Mouse (Mus musculus): ENCODE data around the gene Abhd17a. TPM values are rescaled to one million over a fixed set of nuclear protein-coding genes. Genes with fewer than 3 reads are reported as not detected.

Abhd17a gene
- polyA plus RNA-seq, 1 experiment = 310 TPM

GRCm38 (mm10) chr10:80587305-80587657, 2.9 kb downstream of the Abhd17a start:
- Histone ChIP-seq H3K4me1 (replicated peaks; ENCODE audit: control insufficient read depth, insufficient read depth, low read length) (peaks cover 42% of the 10 kb centered on the region), H3K4me3 (ENCODE audit: control insufficient read depth, insufficient read depth, low read length) (no peak overlapping the region), H3K36me3 (ENCODE audit: control insufficient read depth, insufficient read depth, low read length) (no peaks in the 10 kb centered on the region), H3K27me3 (ENCODE audit: control insufficient read depth, insufficient read depth, low read length) (no peaks in the 10 kb centered on the region), H3K27ac (ENCODE audit: control insufficient read depth, insufficient read depth, low read length) (no peak overlapping the region)
- TF ChIP-seq POLR2A (IDR thresholded peaks at IDR 0.05; ENCODE audit: control insufficient read depth, extremely low read depth, insufficient read depth, low read length, poor library complexity) (no peak), CTCF (IDR thresholded peaks at IDR 0.05; ENCODE audit: borderline replicate concordance, control insufficient read depth, extremely low read depth, insufficient read depth, low read length, poor library complexity) (no peak)
- no peak for DNase-seq
- WGBS = 49% methylated on average over 4 of the region's 4 CpGs

GRCm38 (mm10) chr10:80586407-80587304, 3.5 kb downstream of the Abhd17a start:
- no peaks in the 10 kb centered on the region for H3K36me3 ChIP-seq (ENCODE audit: control insufficient read depth, insufficient read depth, low read length)
- H3K4me1 ChIP-seq (replicated peaks; ENCODE audit: control insufficient read depth, insufficient read depth, low read length) = peaks cover 42% of the 10 kb centered on the region
- H3K27me3 ChIP-seq (ENCODE audit: control insufficient read depth, insufficient read depth, low read length) = no peaks in the 10 kb centered on the region
- H3K27ac ChIP-seq (ENCODE audit: control insufficient read depth, insufficient read depth, low read length) = no peak overlapping the region
- 97% methylated on average over 48 of the region's 51 CpGs for WGBS
- no peak overlapping the region for H3K4me3 ChIP-seq (ENCODE audit: control insufficient read depth, insufficient read depth, low read length)
- no peak for TF ChIP-seq CTCF (IDR thresholded peaks at IDR 0.05; ENCODE audit: borderline replicate concordance, control insufficient read depth, extremely low read depth, insufficient read depth, low read length, poor library complexity)
- no peak for TF ChIP-seq POLR2A (IDR thresholded peaks at IDR 0.05; ENCODE audit: control insufficient read depth, extremely low read depth, insufficient read depth, low read length, poor library complexity)
- peak; percentile 3 for DNase-seq

- Histone ChIP-seq H3K4me1 (replicated peaks; ENCODE audit: control insufficient read depth, insufficient read depth, low read length) (peaks cover 41% of the 10 kb centered on the region), H3K27ac (ENCODE audit: control insufficient read depth, insufficient read depth, low read length) (no peak overlapping the region), H3K27me3 (ENCODE audit: control insufficient read depth, insufficient read depth, low read length) (no peaks in the 10 kb centered on the region), H3K4me3 (ENCODE audit: control insufficient read depth, insufficient read depth, low read length) (no peak overlapping the region), H3K36me3 (ENCODE audit: control insufficient read depth, insufficient read depth, low read length) (no peaks in the 10 kb centered on the region)
- DNase-seq = no peak
- TF ChIP-seq CTCF (IDR thresholded peaks at IDR 0.05; ENCODE audit: borderline replicate concordance, control insufficient read depth, extremely low read depth, insufficient read depth, low read length, poor library complexity) = no peak
- TF ChIP-seq POLR2A (IDR thresholded peaks at IDR 0.05; ENCODE audit: control insufficient read depth, extremely low read depth, insufficient read depth, low read length, poor library complexity) = no peak
- WGBS = 96% methylated on average over 8 of the region's 8 CpGs
Measured at GRCm38 (mm10) chr10:80585581-80585980, 4.6 kb downstream of the Abhd17a start.

DNA sequence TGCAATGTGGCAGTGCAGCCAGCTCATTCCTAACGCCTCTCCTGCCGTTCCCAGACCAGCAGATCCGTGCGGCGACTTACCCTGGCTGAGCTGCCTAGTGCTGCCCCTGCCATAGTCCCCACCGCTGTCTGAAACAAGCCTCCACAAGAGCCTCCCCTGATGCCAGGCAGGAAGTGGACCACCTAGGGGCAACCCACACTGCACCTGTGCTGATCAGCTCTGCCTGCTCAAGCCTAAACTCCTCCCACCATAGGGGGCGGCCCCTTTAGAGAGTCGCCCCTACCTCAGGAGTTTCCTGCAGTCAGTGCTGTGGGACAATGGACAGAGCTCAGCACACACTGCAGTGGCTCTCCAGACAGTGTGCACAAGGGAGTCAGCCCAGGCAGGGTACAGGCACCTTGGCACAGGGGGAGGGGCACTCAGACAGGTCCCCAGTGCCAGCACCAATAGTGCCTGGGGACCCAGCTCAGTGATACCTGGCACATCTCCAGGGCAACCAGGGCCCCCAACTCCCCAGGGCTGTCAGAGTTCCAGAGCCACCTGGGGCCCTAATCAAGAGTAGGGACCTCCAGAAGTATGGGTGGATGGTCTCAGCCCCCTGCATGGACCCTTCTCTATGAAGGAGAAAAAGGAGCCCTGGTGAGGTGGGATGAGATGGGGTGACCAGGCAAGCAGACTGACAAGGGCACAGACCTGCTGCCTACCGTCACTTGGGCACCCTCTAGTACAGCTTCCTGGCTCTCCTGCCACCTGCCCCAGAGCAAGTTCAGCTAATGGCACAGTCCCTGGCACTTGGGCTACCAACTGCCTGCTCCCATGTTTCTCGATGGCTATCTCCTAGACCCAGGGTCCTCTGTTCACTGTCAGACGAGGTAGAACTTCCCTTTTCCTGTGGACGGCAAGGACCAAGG, 5.2 kb downstream of the Abhd17a start:
- H3K4me1 ChIP-seq (replicated peaks; ENCODE audit: control insufficient read depth, insufficient read depth, low read length) = peaks cover 39% of the 10 kb centered on the region
- no peak overlapping the region for H3K27ac ChIP-seq (ENCODE audit: control insufficient read depth, insufficient read depth, low read length)
- peak; percentile 58 for DNase-seq
- H3K36me3 ChIP-seq (ENCODE audit: control insufficient read depth, insufficient read depth, low read length) = no peaks in the 10 kb centered on the region
- no peaks in the 10 kb centered on the region for H3K27me3 ChIP-seq (ENCODE audit: control insufficient read depth, insufficient read depth, low read length)
- TF ChIP-seq CTCF (IDR thresholded peaks at IDR 0.05; ENCODE audit: borderline replicate concordance, control insufficient read depth, extremely low read depth, insufficient read depth, low read length, poor library complexity) = no peak
- TF ChIP-seq POLR2A (IDR thresholded peaks at IDR 0.05; ENCODE audit: control insufficient read depth, extremely low read depth, insufficient read depth, low read length, poor library complexity) = no peak
- 55% methylated on average over 12 of the region's 12 CpGs for WGBS
- no peak overlapping the region for H3K4me3 ChIP-seq (ENCODE audit: control insufficient read depth, insufficient read depth, low read length)

DNA sequence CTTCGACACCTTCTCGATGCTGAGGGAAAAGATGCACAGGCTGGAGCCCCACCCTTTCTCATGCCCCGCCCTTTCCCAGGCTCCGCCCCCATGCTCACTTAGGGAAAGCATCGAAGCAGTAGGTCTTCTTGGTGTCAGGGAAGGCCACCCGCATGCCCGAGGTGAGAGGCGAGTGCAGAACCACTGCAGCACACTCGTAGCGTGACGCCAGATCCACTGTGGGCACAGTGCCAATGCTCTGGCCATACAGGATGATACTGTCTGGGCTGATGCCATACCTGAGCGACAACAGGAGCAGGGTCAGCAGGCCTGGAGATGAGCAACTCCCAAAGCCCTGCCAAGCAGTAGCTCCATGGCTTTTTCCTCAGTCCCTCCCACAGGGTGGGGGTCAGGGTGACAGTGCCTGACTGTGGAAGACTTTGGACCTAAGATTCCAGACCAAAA, 6.1 kb downstream of the Abhd17a start:
- Histone ChIP-seq H3K36me3 (ENCODE audit: control insufficient read depth, insufficient read depth, low read length) (no peaks in the 10 kb centered on the region), H3K4me3 (ENCODE audit: control insufficient read depth, insufficient read depth, low read length) (no peak overlapping the region)
- WGBS = 77% methylated on average over 12 of the region's 12 CpGs

DNA sequence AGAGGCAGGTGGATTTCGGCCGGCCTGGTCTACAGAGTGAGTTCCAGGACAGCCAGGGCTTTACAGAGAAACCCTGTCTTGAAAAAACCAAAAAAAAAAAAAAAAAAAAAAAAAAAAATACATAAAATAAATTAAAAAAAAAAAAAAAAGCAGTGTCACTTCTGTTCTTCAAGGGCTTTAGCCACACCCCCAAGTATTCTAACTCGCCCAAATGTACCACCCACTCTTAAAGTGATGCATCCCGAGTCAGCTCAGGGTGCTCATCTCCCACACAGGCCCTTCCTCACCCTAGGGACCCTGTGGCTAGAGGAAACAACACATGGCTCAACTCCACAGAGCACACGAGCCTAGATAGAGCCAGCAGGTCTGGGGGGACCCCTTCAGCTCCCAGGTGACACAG, 7.1 kb downstream of the Abhd17a start:
- H3K27me3 ChIP-seq (ENCODE audit: control insufficient read depth, insufficient read depth, low read length) = no peaks in the 10 kb centered on the region
- no peak overlapping the region for H3K4me3 ChIP-seq (ENCODE audit: control insufficient read depth, insufficient read depth, low read length)
- no peak overlapping the region for H3K27ac ChIP-seq (ENCODE audit: control insufficient read depth, insufficient read depth, low read length)
- DNase-seq = no peak
- peaks cover 32% of the 10 kb centered on the region for H3K4me1 ChIP-seq (replicated peaks; ENCODE audit: control insufficient read depth, insufficient read depth, low read length)
- no peaks in the 10 kb centered on the region for H3K36me3 ChIP-seq (ENCODE audit: control insufficient read depth, insufficient read depth, low read length)
- WGBS = 87% methylated on average over 5 of the region's 5 CpGs
- no peak for TF ChIP-seq POLR2A (IDR thresholded peaks at IDR 0.05; ENCODE audit: control insufficient read depth, extremely low read depth, insufficient read depth, low read length, poor library complexity)
- TF ChIP-seq CTCF (IDR thresholded peaks at IDR 0.05; ENCODE audit: borderline replicate concordance, control insufficient read depth, extremely low read depth, insufficient read depth, low read length, poor library complexity) = no peak

More for the DNA sequence above, 6.1 kb downstream of the Abhd17a start:
- Histone ChIP-seq H3K27ac (ENCODE audit: control insufficient read depth, insufficient read depth, low read length) (no peak overlapping the region), H3K27me3 (ENCODE audit: control insufficient read depth, insufficient read depth, low read length) (no peaks in the 10 kb centered on the region), H3K4me1 (replicated peaks; ENCODE audit: control insufficient read depth, insufficient read depth, low read length) (peaks cover 33% of the 10 kb centered on the region)
- DNase-seq = peak; percentile 16
- TF ChIP-seq CTCF (IDR thresholded peaks at IDR 0.05; ENCODE audit: borderline replicate concordance, control insufficient read depth, extremely low read depth, insufficient read depth, low read length, poor library complexity) (no peak), POLR2A (IDR thresholded peaks at IDR 0.05; ENCODE audit: control insufficient read depth, extremely low read depth, insufficient read depth, low read length, poor library complexity) (no peak)

Data from thymus, adult 2 months (tissue).